ENCODE assay signal across 7 mouse cellular contexts in genomic region chr11:23565761-23566160, GRCm38 (mm10). TPM values are rescaled to one million over a fixed set of nuclear protein-coding genes. Genes with fewer than 3 reads are reported as not detected.
DNase-seq lines count a peak whose midpoint lies in the region; ATAC-seq and TF ChIP-seq lines count a peak whose summit lies in the region.

No protein-coding gene starts in this region.

- no peaks in the 10 kb centered on the region for H3K4me1 ChIP-seq in midbrain, embryonic 15.5 days
- no peaks in the 10 kb centered on the region for H3K4me1 ChIP-seq in spleen, adult 2 months (ENCODE audit: control insufficient read depth, insufficient read depth, insufficient read length)

- intact Hi-C loops in gastrocnemius, postnatal 14 days (cut with DNase I; ENCODE audit: low total_unique reads): no loop called here
- intact Hi-C loops in left cerebral cortex, postnatal 4 days (cut with DNase I): loop anchor here (5.0 kb wide), 1 partner anchor 68 kb away; the partner anchor contains the start of gene Ahsa2

- peaks cover 12% of the 10 kb centered on the region; the same call in 1 of the 2 replicates for H3K36me3 ChIP-seq in midbrain, embryonic 15.5 days (replicated peaks)
- H3K36me3 ChIP-seq in spleen, adult 2 months (ENCODE audit: control insufficient read depth, insufficient read depth, low read length): no peaks in the 10 kb centered on the region

- no peak overlapping the region for H3K4me2 ChIP-seq in midbrain, embryonic 15.5 days

- TF ChIP-seq CTCF in spleen, adult 2 months (IDR thresholded peaks at IDR 0.05; ENCODE audit: extremely low read depth, insufficient read depth, insufficient read length, insufficient replicate concordance): peak; percentile 67; the same call in 1 of the 2 replicates

- TF ChIP-seq POLR2A in spleen, adult 2 months (IDR thresholded peaks at IDR 0.05; ENCODE audit: low read depth, low read length): no peak

- H3K27me3 ChIP-seq in midbrain, embryonic 15.5 days (replicated peaks): no peaks in the 10 kb centered on the region
- no peaks in the 10 kb centered on the region for H3K27me3 ChIP-seq in spleen, adult 2 months (ENCODE audit: control insufficient read depth, insufficient read depth, low read length)

- no peak overlapping the region for H3K27ac ChIP-seq in midbrain, embryonic 15.5 days
- no peak overlapping the region for H3K27ac ChIP-seq in spleen, adult 2 months (ENCODE audit: insufficient read depth, low read length)

- H3K9ac ChIP-seq in midbrain, embryonic 15.5 days: no peak overlapping the region

- no peak overlapping the region for H3K4me3 ChIP-seq in midbrain, embryonic 15.5 days
- no peak overlapping the region for H3K4me3 ChIP-seq in spleen, adult 2 months (ENCODE audit: extremely low read depth, insufficient read depth, insufficient read length)

- no peaks in the 10 kb centered on the region for H3K9me3 ChIP-seq in midbrain, embryonic 15.5 days

- peak; percentile 97 for ATAC-seq in common myeloid progenitor, adult 5-6 weeks (replicated peaks; ENCODE audit: low read depth, poor library complexity, severe bottlenecking)
- peak; percentile 67 for ATAC-seq in midbrain, embryonic 15.5 days (replicated peaks)

- DNase-seq in adrenal gland, adult (ENCODE audit: inconsistent age in 2 of 2, low spot score in 1 of 2): peak; percentile 66 to 92
- peak; percentile 64 for DNase-seq in gastrocnemius, postnatal 14 days
- DNase-seq in kidney, adult 18-20 months: peak; percentile 85
- peak; percentile 79 for DNase-seq in left cerebral cortex, postnatal 4 days
- peak; percentile 19 to 65 for DNase-seq in spleen, adult 2 months (ENCODE audit: low read depth in 1 of 2, low spot score in 2 of 2)

- 54% methylated on average over 6 of the region's 6 CpGs for WGBS in midbrain, embryonic 15.5 days
- 72% methylated on average over 6 of the region's 6 CpGs for WGBS in spleen, adult 2 months

RNA-seq across cellular contexts. Expression of gene 1700093K21Rik, which starts 44.8 kb away (rescaled TPM):
- not detected in 2 replicates for total RNA-seq in common myeloid progenitor, adult 5-6 weeks (2017)
- not detected for total RNA-seq in gastrocnemius, postnatal 14 days (2021)
- total RNA-seq in left cerebral cortex, postnatal 4 days (2021): under 1 TPM in 1 of 2 experiments, not detected in 1; 0.40 TPM
- 0.13 TPM in 2 replicates for polyA plus RNA-seq in midbrain, embryonic 15.5 days (2015; fragmentation: Nextera tagmentation; extraction: Ambion mirVana)
- not detected in 2 replicates for polyA plus RNA-seq in spleen, adult 2 months (2012; rRNA removed)
